Mouse (Mus musculus): ENCODE data around the gene Gm5726. TPM values are rescaled to one million over a fixed set of nuclear protein-coding genes. Genes with fewer than 3 reads are reported as not detected.
"Not testable (repeated sequence)": the region's sequence is repeated elsewhere in the genome, so short reads cannot be mapped to it uniquely, and the experiment has no call there.

Gm5726 gene
- not detected in 2 replicates for polyA plus RNA-seq (2016; fragmentation: Nextera tagmentation; extraction: Ambion mirVana)

- not testable (repeated sequence) for H3K27me3 ChIP-seq; H3K27ac ChIP-seq; H3K9ac ChIP-seq (replicated peaks); H3K4me2 ChIP-seq; H3K4me1 ChIP-seq (replicated peaks); H3K9me3 ChIP-seq; H3K4me3 ChIP-seq (replicated peaks); ATAC-seq (ENCODE audit: insufficient number of reproducible peaks, insufficient read depth, low FRiP score, low TSS enrichment, low read depth); H3K36me3 ChIP-seq
- WGBS: no CpG with 5 or more reads among the region's 1 CpGs
These were observed at the start of gene Gm5726 for GRCm38 (mm10) chr7:20545657-20546056. Gene Gm5726 (minus strand): TSS chr7:20545757.

- WGBS: no CpG with 5 or more reads among the region's 3 CpGs
These were observed 30.6 kb upstream of the Gm5726 start, which contains the start of gene Gm4141 for GRCm38 (mm10) chr7:20576141-20576540. Gene Gm4141 (minus strand): TSS chr7:20576241.

DNA sequence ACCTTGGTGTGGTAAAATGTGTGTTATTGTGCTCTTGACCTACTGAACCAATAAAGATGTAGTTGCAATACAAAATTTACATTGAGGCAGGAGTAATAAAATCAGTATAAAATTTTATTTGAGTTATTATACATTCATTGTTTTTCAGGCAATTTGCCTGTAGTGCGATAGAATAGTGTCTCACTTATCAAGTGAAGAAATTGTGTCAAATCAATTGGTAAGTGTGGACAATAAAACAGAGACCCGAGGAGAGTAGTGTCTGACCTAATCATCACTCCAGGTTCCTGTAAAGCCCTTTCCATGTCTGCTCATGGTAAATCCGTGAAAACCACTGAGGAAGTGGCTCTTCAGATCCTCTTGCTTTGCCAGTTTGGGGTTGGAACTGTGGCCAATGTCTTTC is 12.0 kb downstream of the Gm5726 start, which contains the start of gene Vmn1r104:
TSS of gene Vmn1r104 (plus strand) at position 301 of the 400 bp plus-strand sequence.
- not testable (repeated sequence) for H3K9me3 ChIP-seq; H3K4me3 ChIP-seq (replicated peaks); H3K36me3 ChIP-seq; H3K9ac ChIP-seq (replicated peaks); H3K27me3 ChIP-seq; H3K27ac ChIP-seq; H3K4me2 ChIP-seq; ATAC-seq (ENCODE audit: insufficient number of reproducible peaks, insufficient read depth, low FRiP score, low TSS enrichment, low read depth); H3K4me1 ChIP-seq (replicated peaks)
- no CpG with 5 or more reads among the region's 3 CpGs for WGBS

More at GRCm38 (mm10) chr7:20576141-20576540, 30.6 kb upstream of the Gm5726 start, which contains the start of gene Gm4141:
- H3K9me3 ChIP-seq; H3K27ac ChIP-seq; H3K36me3 ChIP-seq; H3K4me2 ChIP-seq; H3K4me3 ChIP-seq (replicated peaks); H3K4me1 ChIP-seq (replicated peaks); H3K9ac ChIP-seq (replicated peaks); ATAC-seq (ENCODE audit: insufficient number of reproducible peaks, insufficient read depth, low FRiP score, low TSS enrichment, low read depth); H3K27me3 ChIP-seq: not testable (repeated sequence)

DNA sequence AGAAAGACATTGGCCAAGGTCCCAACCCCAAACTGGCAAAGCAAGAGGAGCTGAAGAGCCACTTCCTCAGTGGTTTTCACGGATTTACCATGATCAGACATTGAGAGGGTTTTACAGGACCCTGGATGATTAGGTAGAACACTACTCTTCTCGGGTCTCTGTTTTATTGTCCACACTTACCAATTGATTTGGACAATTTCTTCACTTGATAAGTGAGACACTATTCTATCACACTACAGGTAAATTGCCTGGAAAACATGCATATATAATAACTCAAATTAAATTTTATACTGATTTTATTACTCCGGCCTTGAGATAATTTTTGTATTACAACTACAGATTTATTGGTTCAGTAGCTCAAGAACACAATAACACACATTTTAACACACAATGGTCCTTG is 35.1 kb downstream of the Gm5726 start, which contains the start of gene Vmn1r103:
TSS of gene Vmn1r103 (minus strand) at position 101 of the 400 bp plus-strand sequence.
- H3K4me3 ChIP-seq (replicated peaks); H3K4me1 ChIP-seq (replicated peaks); H3K27me3 ChIP-seq; H3K9ac ChIP-seq (replicated peaks); ATAC-seq (ENCODE audit: insufficient number of reproducible peaks, insufficient read depth, low FRiP score, low TSS enrichment, low read depth); H3K27ac ChIP-seq; H3K36me3 ChIP-seq; H3K4me2 ChIP-seq; H3K9me3 ChIP-seq: not testable (repeated sequence)
- WGBS: no CpG with 5 or more reads among the region's 3 CpGs

Other genes with a start within 250 kb of the Gm5726 start
- not detected in 2 replicates for gene Gm4133, start 211.7 kb downstream of the Gm5726 start, polyA plus RNA-seq (2016; fragmentation: Nextera tagmentation; extraction: Ambion mirVana)
- not detected in 2 replicates for gene Gm5728, start 170.3 kb downstream of the Gm5726 start, polyA plus RNA-seq (2016; fragmentation: Nextera tagmentation; extraction: Ambion mirVana)
- not detected in 2 replicates for gene Vmn1r100, start 127.8 kb downstream of the Gm5726 start, polyA plus RNA-seq (2016; fragmentation: Nextera tagmentation; extraction: Ambion mirVana)
- not detected in 2 replicates for gene Vmn1r101, start 103.2 kb downstream of the Gm5726 start, polyA plus RNA-seq (2016; fragmentation: Nextera tagmentation; extraction: Ambion mirVana)
- not detected in 2 replicates for gene Gm10670, start 70.8 kb downstream of the Gm5726 start, polyA plus RNA-seq (2016; fragmentation: Nextera tagmentation; extraction: Ambion mirVana)
- gene Vmn1r103, start 35.2 kb downstream of the Gm5726 start, polyA plus RNA-seq (2016; fragmentation: Nextera tagmentation; extraction: Ambion mirVana): not detected in 2 replicates
- not detected in 2 replicates for gene Vmn1r104, start 11.9 kb downstream of the Gm5726 start, polyA plus RNA-seq (2016; fragmentation: Nextera tagmentation; extraction: Ambion mirVana)
- gene Gm4141, start 30.5 kb upstream of the Gm5726 start, polyA plus RNA-seq (2016; fragmentation: Nextera tagmentation; extraction: Ambion mirVana): not detected in 2 replicates
- not detected in 2 replicates for gene Gm4513, start 53.3 kb upstream of the Gm5726 start, polyA plus RNA-seq (2016; fragmentation: Nextera tagmentation; extraction: Ambion mirVana)
- gene Vmn1r107, start 123.2 kb upstream of the Gm5726 start, polyA plus RNA-seq (2016; fragmentation: Nextera tagmentation; extraction: Ambion mirVana): not detected in 2 replicates
- not detected in 2 replicates for gene Vmn1r111, start 157.5 kb upstream of the Gm5726 start, polyA plus RNA-seq (2016; fragmentation: Nextera tagmentation; extraction: Ambion mirVana)
- gene Gm10668, start 184.9 kb upstream of the Gm5726 start, polyA plus RNA-seq (2016; fragmentation: Nextera tagmentation; extraction: Ambion mirVana): not detected in 2 replicates
- gene Vmn1r112, start 225.4 kb upstream of the Gm5726 start, polyA plus RNA-seq (2016; fragmentation: Nextera tagmentation; extraction: Ambion mirVana): not detected in 2 replicates
- gene Vmn1r113, start 241.5 kb upstream of the Gm5726 start, polyA plus RNA-seq (2016; fragmentation: Nextera tagmentation; extraction: Ambion mirVana): not detected in 2 replicates

Data from limb, embryonic 12.5 days (tissue).